Mouse (Mus musculus): ENCODE data around the gene Scoc.

DNA sequence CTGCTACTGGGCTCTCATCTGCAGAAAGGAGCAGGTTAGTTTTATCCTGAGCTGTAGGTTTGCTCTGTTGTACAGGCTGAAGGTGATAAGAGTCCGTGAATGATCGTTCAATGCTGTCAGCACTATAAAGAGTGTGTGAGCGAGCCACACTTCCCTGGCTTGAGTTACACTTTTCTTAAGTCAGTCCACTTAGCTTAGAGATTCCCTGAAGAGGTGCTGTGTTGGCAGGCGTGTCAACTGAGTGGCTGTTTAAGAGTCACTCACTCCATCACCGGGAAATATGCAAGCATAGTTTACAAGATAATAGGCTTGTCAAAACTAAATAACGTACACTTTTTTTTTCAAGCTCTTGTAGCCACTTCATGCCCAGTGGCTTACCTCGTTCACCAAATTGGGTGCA is 31.2 kb downstream of the Scoc start:
- TF ChIP-seq CTCF (IDR thresholded peaks at IDR 0.05), result no peak
- TF ChIP-seq POLR2A (IDR thresholded peaks at IDR 0.05; ENCODE audit: insufficient read depth, low read depth, low read length), result no peak
- TF ChIP-seq EP300 (IDR thresholded peaks at IDR 0.05; ENCODE audit: insufficient read depth, low read depth, low read length), result no peak
